Mouse (Mus musculus) megakaryocyte, embryonic 14.5 days (primary cell): ENCODE measurements around the gene Gm11937.

Experiments
- FLI1 ChIP-seq: IDR thresholded peaks from 2 replicates; pipeline ENCODE4 v1.6.1; 2012; ENCODE audit warnings: low read length, inconsistent platforms, mixed read lengths
- GATA1 ChIP-seq: IDR thresholded peaks from 3 replicates; pipeline ENCODE4 v1.6.1; 2012; ENCODE audit warnings: mixed read lengths, low read length, inconsistent platforms, borderline replicate concordance

DNA sequence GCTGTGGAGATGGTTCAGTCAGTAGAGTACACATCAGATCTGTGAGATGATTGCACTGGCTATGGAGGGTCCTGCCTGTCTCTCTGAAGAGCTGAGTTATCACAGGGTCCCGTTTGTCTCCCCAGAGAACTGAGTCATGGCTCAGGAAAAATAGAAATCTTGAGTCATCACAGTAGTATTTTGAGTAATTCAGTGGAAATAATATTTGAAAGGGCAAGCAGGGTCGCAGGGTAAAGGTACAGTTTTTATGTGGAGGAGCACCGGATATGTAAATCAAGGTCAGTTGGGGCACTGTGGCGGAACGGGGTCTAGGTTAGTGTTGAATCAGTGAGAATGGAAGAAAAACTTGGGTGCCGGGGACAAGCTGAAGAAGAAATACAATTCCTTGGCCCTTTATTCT is 47.4 kb downstream of the Gm11937 start:
- TF ChIP-seq GATA1 (no peak), FLI1 (no peak)
